Mouse (Mus musculus): ENCODE data around the gene Med12l. TPM values are rescaled to one million over a fixed set of nuclear protein-coding genes. Genes with fewer than 3 reads are reported as not detected.
"Not testable (repeated sequence)": the region's sequence is repeated elsewhere in the genome, so short reads cannot be mapped to it uniquely, and the experiment has no call there.

The Med12l gene
- total RNA-seq, 2 experiments from 2014 or later: 3.5 to 5.4 TPM

GRCm38 (mm10) chr3:59130431-59130830, 124.8 kb downstream of the Med12l start:
- peak; percentile 35; the same call in 1 of the 2 replicates for ATAC-seq (replicated peaks; ENCODE audit: low FRiP score, low TSS enrichment, poor library complexity, severe bottlenecking)

GRCm38 (mm10) chr3:59131081-59131480, 125.5 kb downstream of the Med12l start:
- no peak for ATAC-seq (replicated peaks; ENCODE audit: low FRiP score, low TSS enrichment, poor library complexity, severe bottlenecking)

- no peak for ATAC-seq (replicated peaks; ENCODE audit: low FRiP score, low TSS enrichment, poor library complexity, severe bottlenecking)
Observed at GRCm38 (mm10) chr3:59131966-59132365, 126.3 kb downstream of the Med12l start.

- peak; percentile 95 for ATAC-seq (replicated peaks; ENCODE audit: low FRiP score, low TSS enrichment, poor library complexity, severe bottlenecking)
Observed at GRCm38 (mm10) chr3:59133189-59133588, 127.6 kb downstream of the Med12l start.

GRCm38 (mm10) chr3:59135911-59136653, 130.5 kb downstream of the Med12l start:
- ATAC-seq (replicated peaks; ENCODE audit: low FRiP score, low TSS enrichment, poor library complexity, severe bottlenecking): no peak

GRCm38 (mm10) chr3:59138946-59139468, 133.4 kb downstream of the Med12l start:
- no peak for ATAC-seq (replicated peaks; ENCODE audit: low FRiP score, low TSS enrichment, poor library complexity, severe bottlenecking)

GRCm38 (mm10) chr3:59139651-59140051, 134.0 kb downstream of the Med12l start:
- ATAC-seq (replicated peaks; ENCODE audit: low FRiP score, low TSS enrichment, poor library complexity, severe bottlenecking): no peak

GRCm38 (mm10) chr3:59140115-59140514, 134.5 kb downstream of the Med12l start:
- no peak for ATAC-seq (replicated peaks; ENCODE audit: low FRiP score, low TSS enrichment, poor library complexity, severe bottlenecking)

- ATAC-seq (replicated peaks; ENCODE audit: low FRiP score, low TSS enrichment, poor library complexity, severe bottlenecking): not testable (repeated sequence)
Observed at GRCm38 (mm10) chr3:59140941-59141340, 135.3 kb downstream of the Med12l start.

GRCm38 (mm10) chr3:59141507-59142305, 136.1 kb downstream of the Med12l start:
- ATAC-seq (replicated peaks; ENCODE audit: low FRiP score, low TSS enrichment, poor library complexity, severe bottlenecking): 0 out of 2 replicates have a peak, but pooled peaks have one; percentile 30

GRCm38 (mm10) chr3:59145194-59145593, 139.6 kb downstream of the Med12l start:
- ATAC-seq (replicated peaks; ENCODE audit: low FRiP score, low TSS enrichment, poor library complexity, severe bottlenecking): no peak

GRCm38 (mm10) chr3:59149646-59150045, 144.0 kb downstream of the Med12l start:
- peak; percentile 58 for ATAC-seq (replicated peaks; ENCODE audit: low FRiP score, low TSS enrichment, poor library complexity, severe bottlenecking)

GRCm38 (mm10) chr3:59150624-59151023, 145.0 kb downstream of the Med12l start:
- no peak for ATAC-seq (replicated peaks; ENCODE audit: low FRiP score, low TSS enrichment, poor library complexity, severe bottlenecking)

GRCm38 (mm10) chr3:59153424-59153823, 147.8 kb downstream of the Med12l start, which contains the start of gene P2ry14:
P2ry14 (minus strand) TSS chr3:59153618.
- peak; percentile 36; the same call in 1 of the 2 replicates for ATAC-seq (replicated peaks; ENCODE audit: low FRiP score, low TSS enrichment, poor library complexity, severe bottlenecking)

GRCm38 (mm10) chr3:59154888-59155287, 149.3 kb downstream of the Med12l start:
- peak; percentile 53; the same call in 1 of the 2 replicates for ATAC-seq (replicated peaks; ENCODE audit: low FRiP score, low TSS enrichment, poor library complexity, severe bottlenecking)

- no peak for ATAC-seq (replicated peaks; ENCODE audit: low FRiP score, low TSS enrichment, poor library complexity, severe bottlenecking)
Observed at GRCm38 (mm10) chr3:59155404-59155803, 149.8 kb downstream of the Med12l start.

- no peak for ATAC-seq (replicated peaks; ENCODE audit: low FRiP score, low TSS enrichment, poor library complexity, severe bottlenecking)
Observed at GRCm38 (mm10) chr3:59157048-59157447, 151.4 kb downstream of the Med12l start.

- ATAC-seq (replicated peaks; ENCODE audit: low FRiP score, low TSS enrichment, poor library complexity, severe bottlenecking): no peak
Observed at GRCm38 (mm10) chr3:59160465-59160864, 154.8 kb downstream of the Med12l start.

GRCm38 (mm10) chr3:59167417-59168054, 161.9 kb downstream of the Med12l start:
- no peak for ATAC-seq (replicated peaks; ENCODE audit: low FRiP score, low TSS enrichment, poor library complexity, severe bottlenecking)

GRCm38 (mm10) chr3:59168476-59168875, 162.9 kb downstream of the Med12l start:
- ATAC-seq (replicated peaks; ENCODE audit: low FRiP score, low TSS enrichment, poor library complexity, severe bottlenecking): no peak

Measured in megakaryocyte-erythroid progenitor cell, adult 5-6 weeks (primary cell).